Mouse (Mus musculus) adrenal gland, postnatal 0 days (tissue): Measurements from ENCODE around the gene Slc26a10. TPM values are rescaled to one million over a fixed set of nuclear protein-coding genes. Genes with fewer than 3 reads are reported as not detected.

Experiments
- polyA plus RNA-seq: library from polyadenylated mRNA; unstranded; fragments of >200 nt; fragmentation: Nextera tagmentation; extraction: Ambion mirVana; gene quantifications from 2 replicates; pipeline ENCODE4 v1.2.1, GENCODE M21; 2015

Slc26a10 gene
- polyA plus RNA-seq: 0.77 and 1.5 TPM in 2 replicates

GRCm38 (mm10) chr10:127179871-127180694 lies at the start of gene Slc26a10:
Gene Slc26a10, minus strand, starts transcription at chr10:127180645.

DNA sequence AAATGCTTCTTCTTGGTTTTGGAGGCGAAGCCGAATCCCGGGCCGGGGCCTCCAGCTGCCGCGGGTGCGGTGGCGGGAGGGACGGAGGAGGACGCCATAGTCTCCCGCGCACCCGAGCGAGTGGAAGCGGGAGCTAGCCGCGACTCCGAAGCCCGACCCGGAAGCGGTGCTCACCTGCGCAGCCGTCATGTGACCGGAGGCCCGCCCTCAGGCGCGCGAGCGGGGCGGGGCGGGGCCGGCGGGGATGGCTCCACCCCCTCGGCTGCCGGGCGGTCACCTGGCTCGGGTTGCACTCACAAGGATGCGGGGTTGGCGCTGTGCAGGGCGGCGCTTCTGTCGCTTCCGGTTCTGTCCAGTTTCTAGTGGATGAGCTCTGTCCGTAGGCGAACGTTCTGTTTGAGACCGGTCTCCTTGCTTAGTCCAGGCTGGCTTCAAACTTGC lies 31.0 kb upstream of the Slc26a10 start, which contains the start of gene Pip4k2c:
Pip4k2c (minus strand) TSS at position 172 of the 441 bp plus-strand sequence.

DNA sequence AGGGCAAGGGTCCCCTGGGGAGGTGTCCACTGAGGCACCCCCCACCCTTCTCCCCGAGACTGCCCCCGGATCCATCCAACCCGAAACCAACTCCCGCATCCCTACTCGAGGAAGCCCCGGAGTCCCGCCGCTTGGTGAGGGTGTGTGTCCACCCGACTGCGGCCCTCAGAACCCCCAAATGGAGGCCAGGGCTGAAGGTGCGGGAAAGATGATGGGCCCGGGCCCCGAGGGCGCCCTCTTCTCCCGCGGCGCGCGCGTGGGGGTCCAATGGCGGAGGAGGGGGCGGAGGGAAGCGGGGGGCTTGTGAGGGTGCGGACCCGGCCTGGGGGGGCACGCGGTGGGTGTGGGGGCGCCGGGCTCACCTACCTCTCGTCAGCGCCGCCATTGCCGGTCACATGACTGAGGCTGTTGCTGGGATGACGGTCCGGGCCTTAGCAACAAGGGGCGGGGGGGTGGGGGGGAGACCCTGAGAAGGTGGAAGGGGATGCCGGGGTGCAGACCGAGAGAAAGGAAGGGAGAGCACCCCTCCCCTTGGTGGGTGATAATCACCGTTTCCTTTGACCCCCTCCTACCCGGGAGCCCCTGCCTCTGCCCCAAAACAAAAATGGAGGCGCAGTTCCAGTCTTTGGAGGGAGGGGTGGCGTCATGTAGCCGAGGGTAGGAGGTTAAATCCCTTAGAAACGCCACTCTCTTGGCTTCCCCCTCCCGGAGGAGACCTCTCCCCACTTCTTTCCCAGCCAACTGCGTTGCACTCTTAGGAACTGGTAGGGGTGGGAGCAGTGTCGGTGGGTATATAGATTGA lies 15.1 kb upstream of the Slc26a10 start, which contains the start of gene Dtx3:
Dtx3 (minus strand) TSS at position 401 of the 802 bp plus-strand sequence.

DNA sequence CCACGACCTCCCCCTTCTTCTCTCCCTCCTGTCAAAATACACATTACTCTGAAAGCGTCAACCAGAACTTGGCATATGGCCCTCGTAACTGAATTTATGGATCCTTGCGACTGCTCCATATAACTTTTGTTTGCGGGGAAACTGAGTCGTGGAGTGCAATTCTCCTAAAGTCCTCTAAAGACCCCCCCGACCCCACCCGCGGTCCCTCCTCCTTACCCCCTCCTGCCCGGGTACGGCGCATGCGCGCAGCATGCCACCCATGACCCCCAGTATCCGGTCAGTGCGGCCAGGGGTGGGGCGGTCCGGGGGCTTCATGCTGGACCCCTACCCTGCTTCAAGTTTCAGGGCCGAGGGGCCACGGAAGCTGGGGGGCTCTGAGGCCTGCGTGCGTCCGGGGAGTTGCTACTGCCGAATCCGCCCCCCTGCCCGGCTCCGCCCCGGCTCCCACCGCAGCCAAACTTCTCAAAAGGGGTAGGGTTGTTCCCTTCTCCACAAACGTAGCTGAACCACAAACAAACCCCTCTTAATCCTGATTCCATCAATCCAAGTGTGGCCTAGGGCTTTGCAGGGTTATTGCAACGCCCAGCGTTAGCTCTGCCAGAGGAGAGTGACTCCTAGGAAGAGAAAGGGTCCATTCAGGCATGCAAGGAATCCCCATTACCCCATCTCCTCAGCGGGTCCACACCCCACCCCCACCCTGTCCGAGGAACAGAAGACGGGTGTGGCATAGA lies 9.4 kb upstream of the Slc26a10 start, which contains the start of gene Arhgef25:
Arhgef25 (minus strand) TSS at position 433 of the 731 bp plus-strand sequence.

GRCm38 (mm10) chr10:127164631-127165353 lies 15.7 kb downstream of the Slc26a10 start, which contains the start of gene B4galnt1:
Gene B4galnt1, plus strand, starts transcription at chr10:127165225.

Other genes with a start within 250 kb of the Slc26a10 start
- 47.7 and 54.5 TPM in 2 replicates for gene Ctdsp2, start 201.9 kb downstream of the Slc26a10 start, polyA plus RNA-seq
- gene Avil, start 179.9 kb downstream of the Slc26a10 start, polyA plus RNA-seq: 0.22 and 0.69 TPM in 2 replicates
- gene Tsfm, start 149.8 kb downstream of the Slc26a10 start, polyA plus RNA-seq: 48.6 and 93.0 TPM in 2 replicates
- gene Mettl1, start 139.2 kb downstream of the Slc26a10 start, polyA plus RNA-seq: 21.1 and 31.5 TPM in 2 replicates
- gene Eef1akmt3, start 139.1 kb downstream of the Slc26a10 start, polyA plus RNA-seq: 0.05 and 0.15 TPM in 2 replicates
- 0.25 and 0.30 TPM in 2 replicates for gene Cyp27b1, start 132.4 kb downstream of the Slc26a10 start, polyA plus RNA-seq
- gene March9, start 120.5 kb downstream of the Slc26a10 start, polyA plus RNA-seq: 0.98 and 1.1 TPM in 2 replicates
- gene Cdk4, start 117.1 kb downstream of the Slc26a10 start, polyA plus RNA-seq: 454 and 569 TPM in 2 replicates
- gene Tspan31, start 110.4 kb downstream of the Slc26a10 start, polyA plus RNA-seq: 127 and 168 TPM in 2 replicates
- gene Agap2, start 105.4 kb downstream of the Slc26a10 start, polyA plus RNA-seq: 0.20 and 0.39 TPM in 2 replicates
- gene Os9, start 59.5 kb downstream of the Slc26a10 start, polyA plus RNA-seq: 70.0 and 115 TPM in 2 replicates
- 8.3 and 11.5 TPM in 2 replicates for gene B4galnt1, start 15.4 kb downstream of the Slc26a10 start, polyA plus RNA-seq
- gene Arhgef25, start 9.4 kb upstream of the Slc26a10 start, polyA plus RNA-seq: 26.9 and 37.1 TPM in 2 replicates
- 71.2 and 89.3 TPM in 2 replicates for gene Dtx3, start 15.1 kb upstream of the Slc26a10 start, polyA plus RNA-seq
- gene Pip4k2c, start 30.9 kb upstream of the Slc26a10 start, polyA plus RNA-seq: 20.1 and 31.2 TPM in 2 replicates
- 9.4 and 28.5 TPM in 2 replicates for gene Kif5a, start 82.7 kb upstream of the Slc26a10 start, polyA plus RNA-seq
- 179 and 189 TPM in 2 replicates for gene Dctn2, start 85.7 kb upstream of the Slc26a10 start, polyA plus RNA-seq
- gene Mbd6, start 108.4 kb upstream of the Slc26a10 start, polyA plus RNA-seq: 8.1 and 10.8 TPM in 2 replicates
- 74.6 and 97.2 TPM in 2 replicates for gene Mars, start 131.1 kb upstream of the Slc26a10 start, polyA plus RNA-seq
- gene Arhgap9, start 141.3 kb upstream of the Slc26a10 start, polyA plus RNA-seq: 4.9 and 5.0 TPM in 2 replicates
- gene Gli1, start 161.3 kb upstream of the Slc26a10 start, polyA plus RNA-seq: 2.6 and 3.4 TPM in 2 replicates
- gene Inhbe, start 173.8 kb upstream of the Slc26a10 start, polyA plus RNA-seq: 1.4 and 1.7 TPM in 2 replicates
- gene Inhbc, start 189.8 kb upstream of the Slc26a10 start, polyA plus RNA-seq: 0.46 and 0.61 TPM in 2 replicates
- 29.8 and 36.2 TPM in 2 replicates for gene R3hdm2, start 199.7 kb upstream of the Slc26a10 start, polyA plus RNA-seq